In genomic region chr5:139547421-139547931, GRCm38 (mm10) we compare ENCODE assay signal across 11 mouse cellular contexts. TPM values are rescaled to one million over a fixed set of nuclear protein-coding genes. Genes with fewer than 3 reads are reported as not detected.
DNase-seq lines count a peak whose midpoint lies in the region; ATAC-seq lines count a peak whose summit lies in the region.
"Had no signal": no experiment of that assay in that cellular context is flagged by ENCODE, and none has a peak within 500 bp of the region (broad histone marks: within the 10 kb centered on the region; RNA-seq: fewer than 3 reads in every experiment).

No protein-coding gene starts in this region.

- peaks cover 95% of the 10 kb centered on the region for H3K27me3 ChIP-seq in intestine, embryonic 15.5 days (replicated peaks)
- H3K27me3 ChIP-seq in intestine, embryonic 16.5 days (replicated peaks; ENCODE audit: control insufficient read depth, insufficient read depth, low read length): peaks cover 91% of the 10 kb centered on the region
- H3K27me3 ChIP-seq in hindbrain, embryonic 11.5 days (ENCODE audit: control insufficient read depth, insufficient read depth, low read length): peaks cover 82% of the 10 kb centered on the region

- H3K9me3 ChIP-seq in intestine, embryonic 15.5 days: no peaks in the 10 kb centered on the region
- H3K9me3 ChIP-seq in intestine, embryonic 16.5 days (ENCODE audit: control insufficient read depth, low read length): no peaks in the 10 kb centered on the region
- no peaks in the 10 kb centered on the region for H3K9me3 ChIP-seq in hindbrain, embryonic 11.5 days (ENCODE audit: control insufficient read depth, low read length)
- H3K9me3 ChIP-seq: lung, embryonic 15.5 days had no signal

- H3K4me3 ChIP-seq in intestine, embryonic 15.5 days (replicated peaks): peak overlapping the region; percentile 9; the same call in 1 of the 2 replicates
- no peak overlapping the region for H3K4me3 ChIP-seq in intestine, embryonic 16.5 days (ENCODE audit: low read length)
- H3K4me3 ChIP-seq in hindbrain, embryonic 11.5 days (ENCODE audit: low read depth, low read length): peak overlapping the region; percentile 48
- H3K4me3 ChIP-seq: lung, embryonic 15.5 days had no signal

- no peak overlapping the region for H3K9ac ChIP-seq in intestine, embryonic 15.5 days
- H3K9ac ChIP-seq in intestine, embryonic 16.5 days (ENCODE audit: low read depth, low read length): no peak overlapping the region
- peak overlapping the region; percentile 59 for H3K9ac ChIP-seq in hindbrain, embryonic 11.5 days (ENCODE audit: low read depth, low read length)
- H3K9ac ChIP-seq: lung, embryonic 15.5 days had no signal

- no peak for ATAC-seq in intestine, embryonic 15.5 days
- ATAC-seq in intestine, embryonic 16.5 days: no peak
- no peak for ATAC-seq in hindbrain, embryonic 11.5 days (ENCODE audit: low FRiP score)

- H3K4me2 ChIP-seq in intestine, embryonic 15.5 days (replicated peaks): no peak overlapping the region
- H3K4me2 ChIP-seq in intestine, embryonic 16.5 days (ENCODE audit: low read depth, low read length): no peak overlapping the region
- H3K4me2 ChIP-seq in hindbrain, embryonic 11.5 days (replicated peaks; ENCODE audit: low read depth, low read length): peak overlapping the region; percentile 25
- H3K4me2 ChIP-seq: lung, embryonic 15.5 days had no signal

- H3K36me3 ChIP-seq in intestine, embryonic 15.5 days: no peaks in the 10 kb centered on the region
- H3K36me3 ChIP-seq in intestine, embryonic 16.5 days (ENCODE audit: control insufficient read depth, insufficient read depth, low read length): no peaks in the 10 kb centered on the region
- H3K36me3 ChIP-seq in hindbrain, embryonic 11.5 days (ENCODE audit: control insufficient read depth, insufficient read depth, low read length): no peaks in the 10 kb centered on the region
- H3K36me3 ChIP-seq: G1E; lung, embryonic 15.5 days had no signal

- H3K27ac ChIP-seq in intestine, embryonic 15.5 days: no peak overlapping the region
- no peak overlapping the region for H3K27ac ChIP-seq in intestine, embryonic 16.5 days (ENCODE audit: low read length)
- H3K27ac ChIP-seq in hindbrain, embryonic 11.5 days (ENCODE audit: low read depth, low read length): peak overlapping the region; percentile 91
- H3K27ac ChIP-seq: lung, embryonic 15.5 days had no signal

- peak; percentile 50 to 69 for DNase-seq in cerebellum, postnatal 36 days
- DNase-seq in hindbrain, embryonic 11.5 days (ENCODE audit: low spot score): no peak
- peak; percentile 73 for DNase-seq in neural tube, embryonic 10.5 days (ENCODE audit: extremely low spot score, low spot score)
- no peak for DNase-seq in layer of hippocampus, adult 11-12 months (ENCODE audit: low spot score)
- no peak for DNase-seq in right cerebral cortex, postnatal 10 days (ENCODE audit: low spot score in 2 of 2)
- no peak for DNase-seq in layer of hippocampus, postnatal 25 days (ENCODE audit: extremely low spot score in 1 of 2, low spot score in 1 of 2)

- H3K4me1 ChIP-seq in intestine, embryonic 15.5 days (replicated peaks): 0 out of 2 replicates have a peak, but pooled peaks cover 5% of the 10 kb centered on the region
- peaks cover 6% of the 10 kb centered on the region; the same call in 1 of the 2 replicates for H3K4me1 ChIP-seq in intestine, embryonic 16.5 days (ENCODE audit: control insufficient read depth, insufficient read depth, low read length)
- peaks cover 7% of the 10 kb centered on the region; the same call in 1 of the 2 replicates for H3K4me1 ChIP-seq in hindbrain, embryonic 11.5 days (replicated peaks; ENCODE audit: control insufficient read depth, insufficient read depth, low read length)

- 1% methylated on average over 49 of the region's 49 CpGs for WGBS in intestine, embryonic 15.5 days
- WGBS in intestine, embryonic 16.5 days: 1% methylated on average over 44 of the region's 49 CpGs
- 1% methylated on average over 31 of the region's 49 CpGs for WGBS in hindbrain, embryonic 11.5 days

RNA-seq across cellular contexts. Expression of gene Uncx, which starts 4.2 kb away (rescaled TPM):
- 0.23 TPM in 1 of 2 replicates, not detected in the other for polyA plus RNA-seq in intestine, embryonic 15.5 days (2015; fragmentation: Nextera tagmentation; extraction: Ambion mirVana)
- polyA plus RNA-seq in intestine, embryonic 16.5 days (2015; fragmentation: Nextera tagmentation; extraction: Ambion mirVana): not detected in 2 replicates
- 57.9 and 66.8 TPM in 2 replicates for polyA plus RNA-seq in hindbrain, embryonic 11.5 days (2014; fragmentation: Nextera tagmentation; extraction: Ambion mirVana)
- not detected for total RNA-seq in layer of hippocampus, postnatal 25 days (2021)
- total RNA-seq: G1E had no signal
- polyA plus RNA-seq: G1E; stomach, embryonic 16.5 days had no signal

Comparison
In these comparisons a context has a peak if more than half of its experiments do, and no peak if none do; other contexts are left out.
1. DNase-seq: peak in cerebellum, postnatal 36 days (2 of 2) and neural tube, embryonic 10.5 days (single experiment); none in hindbrain, embryonic 11.5 days (single experiment), layer of hippocampus, adult 11-12 months (single experiment), right cerebral cortex, postnatal 10 days (0 of 2) and layer of hippocampus, postnatal 25 days (0 of 2).
2. RNA of gene Uncx, which starts 4.2 kb away (polyA plus RNA-seq): 57.9 to 66.8 TPM in hindbrain, embryonic 11.5 days; 0.23 TPM in intestine, embryonic 15.5 days and not detected in intestine, embryonic 16.5 days; every median in the first group is over 10 times any median in the second.